14 mouse cellular contexts compared by ENCODE assay signal in genomic region chr4:81899961-81900540, GRCm38 (mm10).
DNase-seq lines count a peak whose midpoint lies in the region; ATAC-seq and TF ChIP-seq lines count a peak whose summit lies in the region.
"Had no signal": no experiment of that assay in that cellular context is flagged by ENCODE, and none has a peak within 500 bp of the region (broad histone marks: within the 10 kb centered on the region; RNA-seq: fewer than 3 reads in every experiment).

No protein-coding gene starts in this region.

- peak; percentile 31; the same call in 1 of the 2 replicates for ATAC-seq in lung, embryonic 14.5 days (ENCODE audit: insufficient read depth)
- ATAC-seq in embryonic facial prominence, embryonic 14.5 days (ENCODE audit: low read depth): no peak
- ATAC-seq in heart, postnatal 0 days (ENCODE audit: insufficient read depth, low read depth): 0 out of 2 replicates have a peak, but pooled peaks have one; percentile 49
- no peak for ATAC-seq in stomach, postnatal 0 days (ENCODE audit: low FRiP score, low TSS enrichment)
- ATAC-seq in megakaryocyte progenitor cell, adult 5-6 weeks (replicated peaks; ENCODE audit: poor library complexity): no peak
- ATAC-seq: forebrain, embryonic 15.5 days had no signal

- no peaks in the 10 kb centered on the region for H3K36me3 ChIP-seq in lung, embryonic 14.5 days (ENCODE audit: insufficient read depth)
- H3K36me3 ChIP-seq in embryonic facial prominence, embryonic 14.5 days (ENCODE audit: control insufficient read depth, insufficient read depth, low read length): no peaks in the 10 kb centered on the region
- H3K36me3 ChIP-seq in heart, postnatal 0 days (replicated peaks; ENCODE audit: control insufficient read depth, insufficient read depth, low read length): no peaks in the 10 kb centered on the region
- no peaks in the 10 kb centered on the region for H3K36me3 ChIP-seq in stomach, postnatal 0 days (ENCODE audit: control insufficient read depth, insufficient read depth, low read length)
- H3K36me3 ChIP-seq: embryonic facial prominence, embryonic 15.5 days; forebrain, embryonic 15.5 days had no signal

- H3K4me2 ChIP-seq in lung, embryonic 14.5 days: no peak overlapping the region
- H3K4me2 ChIP-seq in embryonic facial prominence, embryonic 14.5 days (ENCODE audit: low read depth, low read length): no peak overlapping the region
- no peak overlapping the region for H3K4me2 ChIP-seq in heart, postnatal 0 days (ENCODE audit: low read depth, low read length)
- no peak overlapping the region for H3K4me2 ChIP-seq in stomach, postnatal 0 days (replicated peaks; ENCODE audit: low read depth)
- H3K4me2 ChIP-seq: embryonic facial prominence, embryonic 15.5 days; forebrain, embryonic 15.5 days; liver, embryonic 11.5 days had no signal

- H3K4me3 ChIP-seq in lung, embryonic 14.5 days (ENCODE audit: low read depth, low read length): no peak overlapping the region
- no peak overlapping the region for H3K4me3 ChIP-seq in embryonic facial prominence, embryonic 14.5 days (ENCODE audit: low read depth, low read length)
- no peak overlapping the region for H3K4me3 ChIP-seq in heart, postnatal 0 days (ENCODE audit: low read depth, low read length)
- H3K4me3 ChIP-seq in stomach, postnatal 0 days (ENCODE audit: low read depth, low read length): no peak overlapping the region
- H3K4me3 ChIP-seq: embryonic facial prominence, embryonic 15.5 days; forebrain, embryonic 15.5 days; layer of hippocampus, adult 2 months had no signal

- TF ChIP-seq EP300 in heart, postnatal 0 days (IDR thresholded peaks at IDR 0.05; ENCODE audit: low read depth): no peak
- no peak for TF ChIP-seq EP300 in stomach, postnatal 0 days (optimal IDR thresholded peaks at IDR 0.05)

- H3K27me3 ChIP-seq in lung, embryonic 14.5 days (ENCODE audit: insufficient read depth, low read length): no peaks in the 10 kb centered on the region
- H3K27me3 ChIP-seq in embryonic facial prominence, embryonic 14.5 days (replicated peaks; ENCODE audit: control insufficient read depth, insufficient read depth, low read length): no peaks in the 10 kb centered on the region
- H3K27me3 ChIP-seq in heart, postnatal 0 days (ENCODE audit: control insufficient read depth, insufficient read depth, low read length): no peaks in the 10 kb centered on the region
- H3K27me3 ChIP-seq in stomach, postnatal 0 days (ENCODE audit: control insufficient read depth, insufficient read depth, low read length): no peaks in the 10 kb centered on the region
- H3K27me3 ChIP-seq: embryonic facial prominence, embryonic 15.5 days; forebrain, embryonic 15.5 days had no signal

- 25% methylated on average over 5 of the region's 5 CpGs for WGBS in lung, embryonic 14.5 days
- 71% methylated on average over 5 of the region's 5 CpGs for WGBS in embryonic facial prominence, embryonic 14.5 days
- WGBS in heart, postnatal 0 days: 29% methylated on average over 5 of the region's 5 CpGs
- 44% methylated on average over 5 of the region's 5 CpGs for WGBS in stomach, postnatal 0 days

- H3K9ac ChIP-seq in lung, embryonic 14.5 days: no peak overlapping the region
- H3K9ac ChIP-seq in embryonic facial prominence, embryonic 14.5 days (ENCODE audit: low read depth, low read length): no peak overlapping the region
- H3K9ac ChIP-seq in heart, postnatal 0 days (replicated peaks; ENCODE audit: low read depth, low read length): 0 out of 2 replicates have a peak overlapping the region, but pooled peaks have one; percentile 25
- H3K9ac ChIP-seq in stomach, postnatal 0 days (ENCODE audit: low read length): no peak overlapping the region
- H3K9ac ChIP-seq: embryonic facial prominence, embryonic 15.5 days; forebrain, embryonic 15.5 days had no signal

- no peak for TF ChIP-seq CTCF in lung, embryonic 14.5 days (IDR thresholded peaks at IDR 0.05; ENCODE audit: low read depth)
- no peak for TF ChIP-seq CTCF in heart, postnatal 0 days (IDR thresholded peaks at IDR 0.05; ENCODE audit: low read depth)
- no peak for TF ChIP-seq CTCF in stomach, postnatal 0 days (IDR thresholded peaks at IDR 0.05; ENCODE audit: low read depth)

- H3K9me3 ChIP-seq in lung, embryonic 14.5 days (ENCODE audit: low read depth, low read length): no peaks in the 10 kb centered on the region
- H3K9me3 ChIP-seq in embryonic facial prominence, embryonic 14.5 days (ENCODE audit: control insufficient read depth, low read length): no peaks in the 10 kb centered on the region
- H3K9me3 ChIP-seq in heart, postnatal 0 days (replicated peaks; ENCODE audit: control insufficient read depth, low read length): no peaks in the 10 kb centered on the region; the same call in 1 of the 2 replicates
- H3K9me3 ChIP-seq in stomach, postnatal 0 days (ENCODE audit: control insufficient read depth, low read length): no peaks in the 10 kb centered on the region
- H3K9me3 ChIP-seq: embryonic facial prominence, embryonic 15.5 days; forebrain, embryonic 15.5 days had no signal

- no peaks in the 10 kb centered on the region; the same call in 1 of the 2 replicates for H3K4me1 ChIP-seq in lung, embryonic 14.5 days (ENCODE audit: insufficient read depth)
- H3K4me1 ChIP-seq in embryonic facial prominence, embryonic 14.5 days (ENCODE audit: control insufficient read depth, insufficient read depth, low read length): no peaks in the 10 kb centered on the region
- H3K4me1 ChIP-seq in heart, postnatal 0 days (ENCODE audit: control insufficient read depth, insufficient read depth): peaks cover 7% of the 10 kb centered on the region; the same call in 1 of the 2 replicates
- no peaks in the 10 kb centered on the region for H3K4me1 ChIP-seq in stomach, postnatal 0 days (replicated peaks; ENCODE audit: control insufficient read depth, insufficient read depth)
- H3K4me1 ChIP-seq: embryonic facial prominence, embryonic 15.5 days; forebrain, embryonic 15.5 days had no signal

- H3K27ac ChIP-seq in lung, embryonic 14.5 days (ENCODE audit: low read depth): peak overlapping the region; percentile 50; the same call in 1 of the 2 replicates
- H3K27ac ChIP-seq in embryonic facial prominence, embryonic 14.5 days (replicated peaks; ENCODE audit: low read depth, low read length): no peak overlapping the region
- H3K27ac ChIP-seq in heart, postnatal 0 days (ENCODE audit: low read depth): peak overlapping the region; percentile 75
- no peak overlapping the region for H3K27ac ChIP-seq in stomach, postnatal 0 days (replicated peaks)
- H3K27ac ChIP-seq: embryonic facial prominence, embryonic 15.5 days; forebrain, embryonic 15.5 days; layer of hippocampus, adult 2 months had no signal

- peak; percentile 16 for DNase-seq in adrenal gland, postnatal 14 days
- DNase-seq in adrenal gland, postnatal 4 days (ENCODE audit: low spot score in 2 of 2): no peak
- DNase-seq in lung, embryonic 14.5 days: peak; percentile 71
- DNase-seq in lung, adult 18-20 months: no peak
- DNase-seq in embryonic facial prominence, embryonic 14.5 days (ENCODE audit: low spot score): peak; percentile 35
- peak; percentile 15 for DNase-seq in heart, postnatal 0 days (ENCODE audit: low spot score)
- DNase-seq in stomach, postnatal 0 days (ENCODE audit: low spot score): no peak
- DNase-seq: cerebellum, postnatal 25 days; thymus, postnatal 25 days had no signal

Comparison
In these comparisons a context has a peak if more than half of its experiments do, and no peak if none do; other contexts are left out.
1. DNase-seq: peak in adrenal gland, postnatal 14 days (single experiment), lung, embryonic 14.5 days (single experiment), embryonic facial prominence, embryonic 14.5 days (single experiment) and heart, postnatal 0 days (single experiment); none in adrenal gland, postnatal 4 days (0 of 2), lung, adult 18-20 months (0 of 2) and stomach, postnatal 0 days (single experiment).
2. ATAC-seq: peak in lung, embryonic 14.5 days (single experiment) and heart, postnatal 0 days (single experiment); none in embryonic facial prominence, embryonic 14.5 days (single experiment), stomach, postnatal 0 days (single experiment) and megakaryocyte progenitor cell, adult 5-6 weeks (single experiment).
3. H3K27ac ChIP-seq: peak in lung, embryonic 14.5 days (single experiment) and heart, postnatal 0 days (single experiment); none in embryonic facial prominence, embryonic 14.5 days (single experiment) and stomach, postnatal 0 days (single experiment).